Mouse (Mus musculus): Measurements from ENCODE around the gene Ufsp1. TPM values are rescaled to one million over a fixed set of nuclear protein-coding genes. Genes with fewer than 3 reads are reported as not detected.
A peak's percentile ranks its signal among the peaks of the same experiment; 100 is the strongest.

Ufsp1 gene
- polyA plus RNA-seq, 1 experiment from 2014 or later, result 18.3 TPM

DNA sequence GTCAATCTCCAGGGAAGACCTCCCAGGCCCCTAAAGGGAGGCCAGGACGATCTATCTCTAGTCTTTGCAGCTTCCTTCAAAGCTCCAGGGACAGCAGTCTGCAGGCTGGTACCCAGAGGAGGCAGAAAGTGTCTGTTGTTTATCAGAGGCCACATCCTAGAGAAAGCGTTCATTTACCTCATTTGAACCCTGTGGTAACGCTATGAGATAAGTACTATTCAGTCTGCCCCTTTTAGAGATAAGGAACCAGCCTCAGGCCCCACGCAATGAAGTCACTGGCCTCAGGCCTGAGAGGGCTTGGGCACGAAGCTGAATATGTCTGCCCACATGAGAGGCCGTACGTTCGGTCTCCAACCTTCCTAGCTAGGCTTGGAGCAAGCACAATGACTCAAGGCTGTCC is 22.9 kb downstream of the Ufsp1 start:
- Histone ChIP-seq H3K4me1 (replicated peaks) (peaks cover 32% of the 10 kb centered on the region), H3K4me3 (no peak overlapping the region), H3K9ac (no peak overlapping the region), H3K36me3 (peaks cover 61% of the 10 kb centered on the region), H3K27ac (replicated peaks) (no peak overlapping the region), H3K4me2 (no peak overlapping the region), H3K9me3 (no peaks in the 10 kb centered on the region), H3K27me3 (no peaks in the 10 kb centered on the region)
- WGBS, result 91% methylated on average over 8 of the region's 8 CpGs
- no peak for ATAC-seq (ENCODE audit: low read depth)

DNA sequence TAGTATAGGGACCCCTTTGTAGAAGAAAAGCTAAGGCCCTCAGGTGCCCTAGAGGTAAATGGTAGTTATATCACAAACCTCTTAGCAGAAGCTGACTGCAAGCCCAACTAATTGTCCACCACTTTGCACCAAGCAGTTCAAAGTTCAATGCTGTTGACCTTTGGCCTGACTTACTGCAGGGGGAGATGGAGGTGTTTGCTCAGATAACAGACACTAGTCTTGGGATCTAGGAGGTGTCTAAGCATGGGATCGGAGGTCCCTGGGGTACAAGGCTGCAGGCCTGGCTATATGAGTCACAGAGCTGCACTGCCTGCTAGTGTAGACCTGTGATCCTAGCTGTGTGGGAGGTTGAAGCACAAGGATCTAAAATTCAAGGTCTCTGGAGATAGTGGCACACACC is 24.1 kb downstream of the Ufsp1 start:
- H3K4me2 ChIP-seq, result no peak overlapping the region
- no peaks in the 10 kb centered on the region for H3K27me3 ChIP-seq
- H3K4me3 ChIP-seq, result no peak overlapping the region
- no peaks in the 10 kb centered on the region for H3K9me3 ChIP-seq
- 100% methylated on average over 1 of the region's 1 CpGs for WGBS
- H3K4me1 ChIP-seq (replicated peaks), result peaks cover 20% of the 10 kb centered on the region
- no peak overlapping the region for H3K9ac ChIP-seq
- H3K36me3 ChIP-seq, result peaks cover 73% of the 10 kb centered on the region
- no peak for ATAC-seq (ENCODE audit: low read depth)
- H3K27ac ChIP-seq (replicated peaks), result no peak overlapping the region

GRCm38 (mm10) chr5:137320996-137321395 is 26.6 kb downstream of the Ufsp1 start:
- WGBS, result 100% methylated on average over 3 of the region's 3 CpGs
- no peak for ATAC-seq (ENCODE audit: low read depth)
- no peak overlapping the region for H3K27ac ChIP-seq (replicated peaks)
- no peak overlapping the region for H3K9ac ChIP-seq
- H3K4me3 ChIP-seq, result no peak overlapping the region
- no peak overlapping the region for H3K4me2 ChIP-seq
- no peaks in the 10 kb centered on the region for H3K27me3 ChIP-seq
- no peaks in the 10 kb centered on the region for H3K4me1 ChIP-seq (replicated peaks)
- H3K9me3 ChIP-seq, result no peaks in the 10 kb centered on the region
- H3K36me3 ChIP-seq, result peaks cover 86% of the 10 kb centered on the region

GRCm38 (mm10) chr5:137330910-137331309 is 36.5 kb downstream of the Ufsp1 start:
- ATAC-seq (ENCODE audit: low read depth), result no peak
- H3K9ac ChIP-seq, result no peak overlapping the region
- no peak overlapping the region for H3K27ac ChIP-seq (replicated peaks)
- peaks cover 25% of the 10 kb centered on the region for H3K36me3 ChIP-seq
- H3K4me1 ChIP-seq (replicated peaks), result peaks cover 25% of the 10 kb centered on the region
- no peak overlapping the region for H3K4me3 ChIP-seq
- H3K9me3 ChIP-seq, result no peaks in the 10 kb centered on the region
- WGBS, result 92% methylated on average over 7 of the region's 7 CpGs
- no peak overlapping the region for H3K4me2 ChIP-seq
- no peaks in the 10 kb centered on the region for H3K27me3 ChIP-seq

- peak overlapping the region; percentile 92 for H3K4me2 ChIP-seq
- peak overlapping the region; percentile 87 for H3K9ac ChIP-seq
- peak; percentile 32 for ATAC-seq (ENCODE audit: low read depth)
- peak overlapping the region; percentile 79 for H3K27ac ChIP-seq (replicated peaks)
- peaks cover 31% of the 10 kb centered on the region for H3K4me1 ChIP-seq (replicated peaks)
- H3K36me3 ChIP-seq, result peaks cover 5% of the 10 kb centered on the region; the same call in 1 of the 2 replicates
- 12% methylated on average over 15 of the region's 15 CpGs for WGBS
- H3K9me3 ChIP-seq, result no peaks in the 10 kb centered on the region
- H3K4me3 ChIP-seq, result peak overlapping the region; percentile 65
- H3K27me3 ChIP-seq, result no peaks in the 10 kb centered on the region; the same call in 1 of the 2 replicates
Observed at GRCm38 (mm10) chr5:137332857-137333511, 38.6 kb downstream of the Ufsp1 start.

GRCm38 (mm10) chr5:137333512-137334174 is 39.2 kb downstream of the Ufsp1 start, which contains the start of gene Slc12a9:
Gene Slc12a9, minus strand, starts transcription at chr5:137333597.
- H3K27ac ChIP-seq (replicated peaks), result peak within 1 kb of the TSS; percentile 79
- H3K4me2 ChIP-seq, result peak within 1 kb of the TSS; percentile 92
- peak within 1 kb of the TSS; percentile 87 for H3K9ac ChIP-seq
- peak; percentile 92 for ATAC-seq (ENCODE audit: low read depth)
- peaks cover 33% of the 10 kb centered on the region for H3K4me1 ChIP-seq (replicated peaks)
- no peaks in the 10 kb centered on the region for H3K9me3 ChIP-seq
- H3K4me3 ChIP-seq, result peak within 1 kb of the TSS; percentile 65
- H3K36me3 ChIP-seq, result no peaks in the 10 kb centered on the region; the same call in 1 of the 2 replicates
- H3K27me3 ChIP-seq, result no peaks in the 10 kb centered on the region; the same call in 1 of the 2 replicates
- under 1% methylated on average over 44 of the region's 44 CpGs for WGBS

GRCm38 (mm10) chr5:137334317-137334716 is 39.9 kb downstream of the Ufsp1 start:
- Histone ChIP-seq H3K9me3 (no peaks in the 10 kb centered on the region), H3K4me2 (peak overlapping the region; percentile 92), H3K4me1 (replicated peaks) (peaks cover 40% of the 10 kb centered on the region), H3K4me3 (peak overlapping the region; percentile 65), H3K27ac (replicated peaks) (no peak overlapping the region), H3K36me3 (no peaks in the 10 kb centered on the region; the same call in 1 of the 2 replicates), H3K27me3 (no peaks in the 10 kb centered on the region; the same call in 1 of the 2 replicates), H3K9ac (no peak overlapping the region)
- 55% methylated on average over 10 of the region's 10 CpGs for WGBS
- ATAC-seq (ENCODE audit: low read depth), result no peak

DNA sequence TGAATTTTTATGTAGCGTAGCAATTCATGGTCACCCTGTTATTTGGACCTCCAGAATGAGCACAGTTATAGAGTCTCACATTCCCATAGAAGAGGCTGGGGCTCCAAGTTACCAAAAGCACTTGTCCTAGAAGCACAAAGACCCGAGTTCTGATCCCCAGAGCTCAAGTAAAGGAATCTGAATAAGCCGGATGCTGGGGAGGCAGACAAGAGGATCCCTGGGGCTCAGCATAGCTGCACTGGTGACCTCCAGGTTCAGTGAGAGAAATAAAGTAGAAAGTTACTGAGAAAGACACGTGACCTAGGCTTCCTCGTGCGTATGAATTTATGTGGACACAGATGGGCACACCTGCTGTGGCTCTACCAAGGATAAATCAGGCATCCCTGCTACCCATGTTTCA is 40.6 kb downstream of the Ufsp1 start:
- Histone ChIP-seq H3K4me3 (no peak overlapping the region), H3K27me3 (no peaks in the 10 kb centered on the region; the same call in 1 of the 2 replicates), H3K4me2 (no peak overlapping the region), H3K4me1 (replicated peaks) (peaks cover 48% of the 10 kb centered on the region), H3K27ac (replicated peaks) (no peak overlapping the region), H3K9me3 (no peaks in the 10 kb centered on the region), H3K36me3 (no peaks in the 10 kb centered on the region), H3K9ac (no peak overlapping the region)
- no peak for ATAC-seq (ENCODE audit: low read depth)
- 76% methylated on average over 6 of the region's 6 CpGs for WGBS

DNA sequence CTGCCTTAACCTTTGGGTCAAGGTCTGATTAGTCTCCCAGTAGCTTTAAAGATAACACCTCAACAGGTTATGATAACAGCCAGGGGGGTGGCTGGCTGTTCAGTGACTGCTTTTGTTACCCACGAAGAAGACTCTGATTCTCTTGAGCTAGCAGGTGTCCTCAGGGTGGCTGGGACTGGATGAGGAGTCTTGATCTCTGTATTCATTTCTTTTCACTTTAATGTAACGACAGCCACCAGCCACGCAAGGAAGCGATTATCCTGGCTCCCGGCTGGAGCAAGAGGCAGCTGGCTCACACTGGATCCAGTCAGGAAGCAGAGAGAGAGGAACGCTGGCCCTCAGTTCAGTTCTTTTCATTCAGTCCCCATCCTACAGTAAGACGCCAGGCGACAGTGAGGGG is 42.8 kb downstream of the Ufsp1 start:
- Histone ChIP-seq H3K36me3 (no peaks in the 10 kb centered on the region), H3K4me1 (replicated peaks) (peaks cover 45% of the 10 kb centered on the region), H3K9me3 (no peaks in the 10 kb centered on the region), H3K4me3 (no peak overlapping the region), H3K27me3 (no peaks in the 10 kb centered on the region; the same call in 1 of the 2 replicates), H3K27ac (replicated peaks) (no peak overlapping the region), H3K9ac (no peak overlapping the region), H3K4me2 (no peak overlapping the region)
- ATAC-seq (ENCODE audit: low read depth), result no peak
- WGBS, result 66% methylated on average over 8 of the region's 8 CpGs

GRCm38 (mm10) chr5:137338256-137338655 is 43.8 kb downstream of the Ufsp1 start:
- H3K27me3 ChIP-seq, result no peaks in the 10 kb centered on the region; the same call in 1 of the 2 replicates
- peaks cover 34% of the 10 kb centered on the region for H3K4me1 ChIP-seq (replicated peaks)
- peak overlapping the region; percentile 83 for H3K4me2 ChIP-seq
- under 1% methylated on average over 19 of the region's 19 CpGs for WGBS
- H3K4me3 ChIP-seq, result peak overlapping the region; percentile 42
- peak overlapping the region; percentile 83 for H3K27ac ChIP-seq (replicated peaks)
- no peaks in the 10 kb centered on the region for H3K9me3 ChIP-seq
- peak overlapping the region; percentile 74 for H3K9ac ChIP-seq
- ATAC-seq (ENCODE audit: low read depth), result peak; percentile 82
- no peaks in the 10 kb centered on the region for H3K36me3 ChIP-seq

GRCm38 (mm10) chr5:137338663-137339289 is 44.3 kb downstream of the Ufsp1 start:
- H3K27ac ChIP-seq (replicated peaks), result peak overlapping the region; percentile 83
- peak overlapping the region; percentile 83 for H3K4me2 ChIP-seq
- WGBS, result 1% methylated on average over 11 of the region's 11 CpGs
- H3K4me3 ChIP-seq, result peak overlapping the region; percentile 42
- no peaks in the 10 kb centered on the region for H3K36me3 ChIP-seq
- peak overlapping the region; percentile 74 for H3K9ac ChIP-seq
- H3K27me3 ChIP-seq, result no peaks in the 10 kb centered on the region; the same call in 1 of the 2 replicates
- peak; percentile 15; the same call in 1 of the 2 replicates for ATAC-seq (ENCODE audit: low read depth)
- H3K9me3 ChIP-seq, result no peaks in the 10 kb centered on the region
- peaks cover 32% of the 10 kb centered on the region for H3K4me1 ChIP-seq (replicated peaks)

Data from neural tube, embryonic 13.5 days (tissue).